Mouse (Mus musculus) CH12.LX (cell line): ENCODE measurements around the gene Slc25a44. TPM values are rescaled to one million over a fixed set of nuclear protein-coding genes. Genes with fewer than 3 reads are reported as not detected.

Experiments used
- DNase-seq: peaks from one replicate; pipeline ENCODE4 v3.0.0-alpha.2; 2013; ENCODE audit errors: extremely low read depth
- H3K27ac ChIP-seq: 2 replicates; pipeline ENCODE4 v1.5.1; 2012; ENCODE audit warnings: low read depth, mild to moderate bottlenecking, control low read depth, moderate library complexity; ENCODE audit not compliant: insufficient read depth
- H3K27me3 ChIP-seq: replicated peaks from 2 replicates; pipeline ENCODE3; 2012; ENCODE audit warnings: inconsistent platforms
- H3K36me3 ChIP-seq, 2 experiments: replicated peaks in 1 of 2; 2 replicates each; pipeline versions ENCODE3 to v1.6.1; 2012; ENCODE audit warnings: inconsistent platforms in 1 of 2, low read length in 1 of 2, mild to moderate bottlenecking in 1 of 2, mixed read lengths in 1 of 2, moderate library complexity in 1 of 2; ENCODE audit not compliant: control insufficient read depth in 1 of 2, insufficient read depth in 1 of 2
- H3K4me1 ChIP-seq, 2 experiments: 2 replicates each; pipeline ENCODE4 v1.6.1; 2012; ENCODE audit warnings: inconsistent platforms in 1 of 2, moderate library complexity in 1 of 2; ENCODE audit not compliant: insufficient read depth in 2 of 2, control insufficient read depth in 1 of 2
- H3K4me2 ChIP-seq: 2 replicates; pipeline ENCODE4 v1.6.1; 2012; ENCODE audit warnings: low read depth, mild to moderate bottlenecking, control low read depth; ENCODE audit not compliant: poor library complexity, insufficient read depth, severe bottlenecking
- H3K4me3 ChIP-seq, 3 experiments: fragments of 150-350 bp in 1 of 3; sonication (generic) in 1 of 3; replicated peaks in 1 of 3; 2 replicates each; pipeline versions ENCODE3 to v1.5.1; 2011 to 2012; ENCODE audit warnings: low read depth in 2 of 3, low read length in 2 of 3, mild to moderate bottlenecking in 2 of 3, moderate library complexity in 2 of 3, control low read depth in 1 of 3, improper control_type of control experiment in 1 of 3, inconsistent platforms in 1 of 3, mixed read lengths in 1 of 3; ENCODE audit not compliant: poor library complexity in 1 of 3
- H3K79me2 ChIP-seq: replicated peaks from 2 replicates; pipeline ENCODE4 v1.6.1; 2012; ENCODE audit warnings: mild to moderate bottlenecking, moderate library complexity; ENCODE audit not compliant: control insufficient read depth, poor library complexity, insufficient read depth, severe bottlenecking; ENCODE audit errors: extremely low read depth
- H3K9ac ChIP-seq: 2 replicates; pipeline ENCODE4 v1.6.1; 2012; ENCODE audit warnings: low read depth, mild to moderate bottlenecking, control low read depth, moderate library complexity; ENCODE audit not compliant: insufficient read depth
- H3K9me3 ChIP-seq: replicated peaks from 2 replicates; pipeline ENCODE3; 2012; ENCODE audit warnings: low read length, inconsistent platforms, mixed read lengths
- E2F4 ChIP-seq: IDR thresholded peaks from 2 replicates; pipeline ENCODE4 v1.6.1; 2011; ENCODE audit warnings: low read depth, low read length, improper control_type of control experiment; ENCODE audit not compliant: insufficient replicate concordance
- ETS1 ChIP-seq: conservative IDR thresholded peaks from 2 replicates; pipeline ENCODE4 v1.6.1; 2012; ENCODE audit warnings: low read depth, mild to moderate bottlenecking, inconsistent platforms, low read length, improper control_type of control experiment, moderate library complexity
- KAT2A ChIP-seq: IDR thresholded peaks from 2 replicates; pipeline ENCODE4 v1.6.1; 2012; ENCODE audit warnings: low read length, improper control_type of control experiment, inconsistent platforms; ENCODE audit not compliant: insufficient replicate concordance
- MAFK ChIP-seq: IDR thresholded peaks from 2 replicates; pipeline ENCODE4 v1.6.1; 2011; ENCODE audit warnings: low read length, improper control_type of control experiment; ENCODE audit not compliant: insufficient replicate concordance
- MAX ChIP-seq: IDR thresholded peaks from 2 replicates; pipeline ENCODE4 v1.6.1; 2011; ENCODE audit warnings: low read length, improper control_type of control experiment
- MEF2A ChIP-seq: IDR thresholded peaks from 2 replicates; pipeline ENCODE4 v1.6.1; 2014; ENCODE audit warnings: low read depth, mild to moderate bottlenecking, inconsistent platforms, low read length, improper control_type of control experiment, borderline replicate concordance
- MXI1 ChIP-seq: IDR thresholded peaks from 2 replicates; pipeline ENCODE4 v1.6.1; 2011; ENCODE audit warnings: mild to moderate bottlenecking, low read depth, low read length, improper control_type of control experiment
- MYC ChIP-seq: IDR thresholded peaks from 2 replicates; pipeline ENCODE4 v1.6.1; 2011; ENCODE audit warnings: low read depth, mild to moderate bottlenecking, improper control_type of control experiment, low read length
- NRF1 ChIP-seq: IDR thresholded peaks from 2 replicates; pipeline ENCODE4 v1.6.1; 2014; ENCODE audit warnings: low read depth, mild to moderate bottlenecking, inconsistent platforms, low read length, improper control_type of control experiment, moderate library complexity
- POLR2A ChIP-seq: IDR thresholded peaks from 2 replicates; pipeline ENCODE4 v1.6.1; 2011; ENCODE audit warnings: low read depth, mild to moderate bottlenecking, improper control_type of control experiment, low read length
- POLR2AphosphoS2 ChIP-seq: IDR thresholded peaks from 2 replicates; pipeline ENCODE4 v1.6.1; 2011; ENCODE audit warnings: low read depth, low read length, improper control_type of control experiment
- RCOR1 ChIP-seq: conservative IDR thresholded peaks from 2 replicates; pipeline ENCODE4 v1.6.1; 2012; ENCODE audit warnings: low read depth, mild to moderate bottlenecking, inconsistent platforms, low read length, improper control_type of control experiment
- SIN3A ChIP-seq: IDR thresholded peaks from 2 replicates; pipeline ENCODE4 v1.6.1; 2012; ENCODE audit warnings: low read length, improper control_type of control experiment, inconsistent platforms
- USF1 ChIP-seq: IDR thresholded peaks from 2 replicates; pipeline ENCODE4 v1.6.1; 2014; ENCODE audit warnings: low read depth, mild to moderate bottlenecking, inconsistent platforms, low read length, improper control_type of control experiment
- ZC3H11A ChIP-seq: IDR thresholded peaks from 2 replicates; pipeline ENCODE4 v1.6.1; 2012; ENCODE audit warnings: low read depth, mild to moderate bottlenecking, inconsistent platforms, low read length, improper control_type of control experiment
- ZKSCAN1 ChIP-seq: IDR thresholded peaks from 2 replicates; pipeline ENCODE4 v1.6.1; 2012; ENCODE audit warnings: low read depth, inconsistent platforms, low read length, improper control_type of control experiment, borderline replicate concordance
- dilution Hi-C: fragments of 300-500 bp; cut with MboI; formaldehyde crosslinking; loops from 2 replicates; pipeline ENCODE4 v1.14.3; 2020; ENCODE audit warnings: low sequenced_read_pairs; ENCODE audit not compliant: extremely low pct_unique_long_range_greater_than_20kb, extremely low pct_ligation_motif_present
- in situ Hi-C: fragments of 300-500 bp; cut with MboI; formaldehyde crosslinking; loops from 3 replicates; pipeline ENCODE4 v1.14.3; 2019; ENCODE audit warnings: low sequenced_read_pairs, low pct_ligation_motif_present, low pct_unique_long_range_greater_than_20kb, mixed read lengths
- polyA plus RNA-seq: library from polyadenylated mRNA; unstranded; fragments of >175 nt; gene quantifications from 2 replicates; pipeline ENCODE4 v1.2.1, GENCODE M21; 2012; ENCODE audit warnings: low read depth; ENCODE audit not compliant: insufficient read length
- total RNA-seq, 2 experiments: library from RNA; depleted of rRNA; stranded (reverse); fragments of 300-350 nt in 1 of 2; fragments of >200 nt in 1 of 2; gene quantifications; 2 replicates each; pipeline ENCODE4 v1.2.3; 2012 to 2014

Slc25a44 gene
- total and polyA plus RNA-seq, 3 experiments: 8.9 to 17.5 (median 13.2) TPM

DNA sequence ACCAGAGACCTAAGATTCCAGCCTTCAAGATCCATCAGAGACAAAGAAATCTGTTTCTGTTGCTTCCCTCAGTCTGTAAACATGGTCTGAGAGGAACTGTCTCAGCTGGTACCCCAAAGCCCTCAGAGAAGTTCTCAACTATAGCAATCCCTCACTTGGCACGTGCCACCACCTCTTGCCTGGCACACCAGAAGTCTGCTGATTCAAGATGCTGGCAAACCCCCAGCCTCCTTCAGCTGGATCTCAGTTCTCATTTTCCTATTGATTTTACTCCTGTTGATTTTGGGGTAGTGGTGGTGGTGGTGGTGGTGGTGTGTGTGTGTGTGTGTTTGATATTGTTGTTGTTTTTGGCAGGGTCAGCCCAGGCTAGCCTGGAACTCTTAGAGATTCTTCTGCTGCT lies 48.6 kb upstream of the Slc25a44 start:
- no peaks in the 10 kb centered on the region for H3K79me2 ChIP-seq
- peaks cover 5% of the 10 kb centered on the region for H3K9me3 ChIP-seq
- H3K4me3 ChIP-seq: no peak overlapping the region
- peaks cover 0 to 2% of the 10 kb centered on the region in 2 experiments; a peak in 1 of 4 replicates for H3K4me1 ChIP-seq
- H3K4me2 ChIP-seq: no peak overlapping the region
- peaks cover 6% of the 10 kb centered on the region for H3K27me3 ChIP-seq
- H3K9ac ChIP-seq: no peak overlapping the region
- in situ Hi-C loops: no loop called here
- no peaks in the 10 kb centered on the region for H3K36me3 ChIP-seq
- no peak overlapping the region for H3K27ac ChIP-seq
- TF ChIP-seq MAFK: no peak
- no peak for TF ChIP-seq MXI1
- no peak for TF ChIP-seq KAT2A
- no peak for TF ChIP-seq RCOR1
- TF ChIP-seq MEF2A: no peak
- TF ChIP-seq ZC3H11A: no peak
- no peak for TF ChIP-seq SIN3A
- no peak for TF ChIP-seq USF1
- TF ChIP-seq E2F4: no peak
- TF ChIP-seq POLR2AphosphoS2: no peak
- TF ChIP-seq NRF1: no peak
- no peak for TF ChIP-seq MAX
- TF ChIP-seq ZKSCAN1: no peak
- no peak for TF ChIP-seq ETS1
- TF ChIP-seq MYC: no peak
- dilution Hi-C loops: no loop called here
- DNase-seq: no peak

DNA sequence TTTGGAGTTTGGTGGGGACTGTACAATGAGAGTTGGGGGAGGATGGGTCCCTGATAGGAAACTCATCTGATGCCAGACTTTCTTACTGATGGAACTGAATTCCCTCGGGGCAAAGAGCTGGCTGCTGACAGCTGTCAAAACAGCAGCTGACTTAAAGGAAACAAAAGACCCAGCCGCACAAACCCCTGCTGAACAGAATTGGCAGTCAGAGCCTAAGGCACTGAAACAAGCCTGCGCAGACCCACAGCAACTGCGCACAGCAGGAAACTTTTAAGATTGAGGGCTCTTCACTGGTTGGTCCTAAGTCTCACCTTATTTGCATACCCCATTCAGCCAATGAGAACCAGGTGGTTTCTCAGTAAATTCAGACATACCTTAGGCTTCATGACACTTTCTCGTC lies 48.1 kb upstream of the Slc25a44 start:
- Histone ChIP-seq H3K9ac (no peak overlapping the region), H3K79me2 (no peaks in the 10 kb centered on the region), H3K4me1 (peaks cover 0 to 2% of the 10 kb centered on the region in 2 experiments; a peak in 1 of 4 replicates), H3K36me3 (no peaks in the 10 kb centered on the region), H3K4me3 (no peak overlapping the region), H3K9me3 (peaks cover 5% of the 10 kb centered on the region), H3K4me2 (no peak overlapping the region), H3K27me3 (peaks cover 5% of the 10 kb centered on the region), H3K27ac (no peak overlapping the region)
- no peak for DNase-seq
- dilution Hi-C loops (no loop called here), in situ Hi-C loops (no loop called here)
- TF ChIP-seq POLR2AphosphoS2 (no peak), POLR2A (no peak)
